Comparison of ENCODE assay signal across 10 mouse cellular contexts in genomic region chr3:103739329-103739728, GRCm38 (mm10). TPM values are rescaled to one million over a fixed set of nuclear protein-coding genes. Genes with fewer than 3 reads are reported as not detected.
DNase-seq lines count a peak whose midpoint lies in the region; ATAC-seq and TF ChIP-seq lines count a peak whose summit lies in the region.
"Had no signal": no experiment of that assay in that cellular context is flagged by ENCODE, and none has a peak within 500 bp of the region (broad histone marks: within the 10 kb centered on the region; RNA-seq: fewer than 3 reads in every experiment).

Gm10964 (plus strand) TSS chr3:103739366.

- ATAC-seq in kidney, postnatal 0 days (replicated peaks; ENCODE audit: low FRiP score, low read depth), result no peak
- ATAC-seq in embryonic facial prominence, embryonic 15.5 days (ENCODE audit: insufficient number of reproducible peaks, low FRiP score, low TSS enrichment, low read depth), result no peak
- ATAC-seq in midbrain, embryonic 16.5 days, result no peak
- no peak for ATAC-seq in activated CD4-positive, CD25-positive, alpha-beta regulatory T cell, adult 4 months

- no peak for DNase-seq in kidney, postnatal 0 days (ENCODE audit: low spot score)
- DNase-seq in kidney, postnatal 4 days, result no peak
- peak; percentile 14 for DNase-seq in induced T-regulatory cell, adult 2 months (ENCODE audit: low read depth)
- no peak for DNase-seq in frontal cortex, adult 2 months (ENCODE audit: extremely low spot score in 1 of 2, low spot score in 1 of 2)
- no peak for DNase-seq in thymus, adult 18-20 months
- DNase-seq: cerebellum, adult 9-11 months had no signal

- H3K4me1 ChIP-seq in kidney, postnatal 0 days (replicated peaks; ENCODE audit: insufficient read depth, low read length), result peaks cover 8% of the 10 kb centered on the region; the same call in 1 of the 2 replicates
- peaks cover 46% of the 10 kb centered on the region for H3K4me1 ChIP-seq in embryonic facial prominence, embryonic 15.5 days
- H3K4me1 ChIP-seq in midbrain, embryonic 16.5 days (ENCODE audit: control insufficient read depth, insufficient read depth, low read length), result peaks cover 15% of the 10 kb centered on the region

- no peak for TF ChIP-seq CTCF in kidney, postnatal 0 days (IDR thresholded peaks at IDR 0.05; ENCODE audit: low read depth)

- peak within 1 kb of the TSS; percentile 33 for H3K4me3 ChIP-seq in kidney, postnatal 0 days (replicated peaks; ENCODE audit: low read depth, low read length)
- H3K4me3 ChIP-seq in embryonic facial prominence, embryonic 15.5 days (replicated peaks), result peak within 1 kb of the TSS; percentile 48
- H3K4me3 ChIP-seq in midbrain, embryonic 16.5 days (ENCODE audit: low read depth, low read length), result no peak within 1 kb of the TSS

- H3K9ac ChIP-seq in kidney, postnatal 0 days (ENCODE audit: low read depth, low read length), result no peak within 1 kb of the TSS
- H3K9ac ChIP-seq in embryonic facial prominence, embryonic 15.5 days, result 0 out of 2 replicates have a peak within 1 kb of the TSS, but pooled peaks have one; percentile 12
- H3K9ac ChIP-seq in midbrain, embryonic 16.5 days (ENCODE audit: low read depth, low read length), result peak within 1 kb of the TSS; percentile 15

- H3K27ac ChIP-seq in kidney, postnatal 0 days, result peak within 1 kb of the TSS; percentile 82
- peak within 1 kb of the TSS; percentile 96 for H3K27ac ChIP-seq in embryonic facial prominence, embryonic 15.5 days (replicated peaks)
- H3K27ac ChIP-seq in midbrain, embryonic 16.5 days (ENCODE audit: low read length), result peak within 1 kb of the TSS; percentile 36

- peak within 1 kb of the TSS; percentile 67 for H3K4me2 ChIP-seq in kidney, postnatal 0 days (ENCODE audit: low read length)
- peak within 1 kb of the TSS; percentile 55 for H3K4me2 ChIP-seq in embryonic facial prominence, embryonic 15.5 days (replicated peaks)
- peak within 1 kb of the TSS; percentile 44 for H3K4me2 ChIP-seq in midbrain, embryonic 16.5 days (ENCODE audit: low read length)

- H3K36me3 ChIP-seq in kidney, postnatal 0 days (ENCODE audit: insufficient read depth, low read length), result peaks cover 18% of the 10 kb centered on the region
- peaks cover 20% of the 10 kb centered on the region for H3K36me3 ChIP-seq in embryonic facial prominence, embryonic 15.5 days
- peaks cover 10% of the 10 kb centered on the region for H3K36me3 ChIP-seq in midbrain, embryonic 16.5 days (ENCODE audit: control insufficient read depth, insufficient read depth, low read length)

- H3K27me3 ChIP-seq in kidney, postnatal 0 days (ENCODE audit: insufficient read depth, low read length), result no peaks in the 10 kb centered on the region
- no peaks in the 10 kb centered on the region for H3K27me3 ChIP-seq in embryonic facial prominence, embryonic 15.5 days
- H3K27me3 ChIP-seq in midbrain, embryonic 16.5 days (ENCODE audit: control insufficient read depth, insufficient read depth, low read depth, low read length), result no peaks in the 10 kb centered on the region

- no peaks in the 10 kb centered on the region for H3K9me3 ChIP-seq in kidney, postnatal 0 days (replicated peaks; ENCODE audit: low read length)
- no peaks in the 10 kb centered on the region for H3K9me3 ChIP-seq in embryonic facial prominence, embryonic 15.5 days (replicated peaks)
- no peaks in the 10 kb centered on the region for H3K9me3 ChIP-seq in midbrain, embryonic 16.5 days (replicated peaks; ENCODE audit: control insufficient read depth, low read length, poor library complexity, severe bottlenecking)

- 94% methylated on average over 1 of the region's 1 CpGs for WGBS in kidney, postnatal 0 days
- WGBS in embryonic facial prominence, embryonic 15.5 days, result 92% methylated on average over 1 of the region's 1 CpGs
- 83% methylated on average over 1 of the region's 1 CpGs for WGBS in midbrain, embryonic 16.5 days

RNA-seq across cellular contexts. Expression of gene Gm10964, which starts in this region (rescaled TPM):
- not detected in 2 replicates for polyA plus RNA-seq in kidney, postnatal 0 days (2015; fragmentation: Nextera tagmentation; extraction: Ambion mirVana)
- not detected in 2 replicates for polyA plus RNA-seq in embryonic facial prominence, embryonic 15.5 days (2015; fragmentation: Nextera tagmentation; extraction: Ambion mirVana)
- not detected in 2 replicates for polyA plus RNA-seq in midbrain, embryonic 16.5 days (2015; fragmentation: Nextera tagmentation; extraction: Ambion mirVana)
- not detected in 2 replicates for polyA plus RNA-seq in frontal cortex, adult 2 months (2012; rRNA removed)
- not detected for polyA plus RNA-seq in activated CD4-positive, CD25-positive, alpha-beta regulatory T cell, adult 4 months (2017; shearing (Covaris generic))
- polyA plus RNA-seq: large intestine, adult 2 months had no signal

Comparison
In these comparisons a context has a peak if more than half of its experiments do, and no peak if none do; other contexts are left out.
1. H3K27ac ChIP-seq: peak in every context shown above with its lines; median percentile 96 in embryonic facial prominence, embryonic 15.5 days; 82 in kidney, postnatal 0 days; 36 in midbrain, embryonic 16.5 days.